Mouse (Mus musculus) bone marrow, adult 2 months (tissue): ENCODE measurements around the gene Ccdc175. TPM values are rescaled to one million over a fixed set of nuclear protein-coding genes. Genes with fewer than 3 reads are reported as not detected.
A peak's percentile ranks its signal among the peaks of the same experiment; 100 is the strongest.

Experiments used
- H3K27ac ChIP-seq: fragments of 200-500 bp; 2 replicates; pipeline ENCODE4 v1.5.1; 2012; ENCODE audit warnings: low read depth, mild to moderate bottlenecking, control low read depth, inconsistent platforms, low read length; ENCODE audit not compliant: control insufficient read depth, poor library complexity, insufficient read depth
- H3K4me1 ChIP-seq: fragments of 200-500 bp; 2 replicates; pipeline ENCODE4 v1.6.1; 2011; ENCODE audit warnings: low read length; ENCODE audit not compliant: control insufficient read depth, insufficient read depth
- H3K4me3 ChIP-seq: fragments of 200-500 bp; replicated peaks from 2 replicates; pipeline ENCODE3; 2011; ENCODE audit warnings: mild to moderate bottlenecking, low read depth, low read length, control low read depth; ENCODE audit not compliant: control insufficient read depth
- CTCF ChIP-seq: fragments of 200-500 bp; IDR thresholded peaks from 2 replicates; pipeline ENCODE4 v1.5.1; 2011; ENCODE audit warnings: low read length, control low read depth; ENCODE audit not compliant: control insufficient read depth, insufficient read depth
- POLR2A ChIP-seq: fragments of 200-500 bp; IDR thresholded peaks from 2 replicates; pipeline ENCODE4 v1.6.1; 2011; ENCODE audit warnings: low read depth, mild to moderate bottlenecking, control low read depth, low read length, borderline replicate concordance; ENCODE audit not compliant: control insufficient read depth
- WGBS: fragments of 180-500 bp; shearing (Covaris S2); methylation state at CpG from one replicate; pipeline ENCODE4 v1.1.7; 2018; 5-methylcytosine and 5-hydroxymethylcytosine counted together
- polyA plus RNA-seq: library from polyadenylated mRNA; stranded (reverse); fragments of >200 nt; gene quantifications from 2 replicates; pipeline ENCODE4 v1.2.4, GENCODE M21; 2011; ENCODE audit warnings: low replicate concordance; ENCODE audit not compliant: missing spikeins, insufficient read depth, insufficient read length

The Ccdc175 gene
- polyA plus RNA-seq, 1 experiment, result not detected

DNA sequence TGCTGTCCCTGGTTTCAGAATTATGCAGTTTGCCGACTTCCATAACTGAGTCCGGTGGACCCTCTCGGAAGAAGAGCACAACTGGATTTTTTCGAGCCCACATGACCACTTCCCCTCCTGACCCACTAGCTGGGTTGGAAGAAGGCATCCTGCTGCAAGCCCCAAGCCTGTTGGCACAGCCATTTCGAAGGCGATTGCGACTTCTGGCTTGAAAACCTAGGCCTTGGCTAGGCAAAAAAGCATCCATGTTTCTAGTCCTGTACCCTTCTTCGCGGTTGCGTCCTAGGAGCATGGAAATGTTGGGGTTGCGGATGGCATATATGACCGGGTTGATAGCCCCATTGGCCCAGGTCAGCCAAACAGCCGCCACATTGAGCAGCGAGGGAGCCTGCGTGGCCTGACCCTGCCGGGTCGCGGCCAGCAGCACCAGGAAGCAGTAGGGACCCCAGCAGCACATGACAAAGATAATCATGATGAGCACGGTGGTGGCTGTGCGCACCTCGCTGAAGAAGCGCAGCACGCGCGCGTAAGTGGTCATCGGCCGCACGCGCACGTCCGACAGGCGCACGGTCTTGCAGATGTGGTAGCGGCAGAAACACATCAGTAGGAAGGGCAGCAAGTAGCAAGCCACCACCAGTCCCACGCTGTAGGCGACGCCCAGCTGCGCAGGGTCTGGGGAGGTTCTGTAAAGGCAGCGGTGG is 115.1 kb downstream of the Ccdc175 start:
- H3K4me1 ChIP-seq, result no peaks in the 10 kb centered on the region
- H3K4me3 ChIP-seq, result peak overlapping the region; percentile 21
- WGBS, result 11% methylated on average over 40 of the region's 40 CpGs
- H3K27ac ChIP-seq, result no peak overlapping the region
- no peak for TF ChIP-seq CTCF
- TF ChIP-seq POLR2A, result no peak; the same call in 1 of the 2 replicates

DNA sequence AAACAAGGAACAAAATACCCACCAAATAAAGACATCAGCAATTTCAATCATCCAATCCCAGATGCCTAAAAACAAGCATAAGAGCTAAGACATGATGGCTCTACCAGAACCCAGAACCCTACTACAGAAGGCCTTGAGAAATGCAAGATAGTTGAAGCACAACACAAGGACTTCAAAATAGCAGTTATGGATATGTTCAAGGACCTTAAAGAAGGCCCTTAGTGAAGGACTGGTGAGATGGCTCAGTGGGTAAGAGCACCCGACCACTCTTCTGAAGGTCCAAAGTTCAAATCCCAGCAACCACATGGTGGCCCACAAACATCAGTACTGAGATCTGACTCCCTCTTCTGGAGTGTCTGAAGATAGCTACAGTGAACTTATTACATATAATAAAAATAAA is 127.0 kb downstream of the Ccdc175 start:
- Histone ChIP-seq H3K4me1 (no peaks in the 10 kb centered on the region), H3K27ac (no peak overlapping the region), H3K4me3 (no peak overlapping the region)
- TF ChIP-seq CTCF (no peak), POLR2A (no peak)
- 88% methylated on average over 1 of the region's 1 CpGs for WGBS

DNA sequence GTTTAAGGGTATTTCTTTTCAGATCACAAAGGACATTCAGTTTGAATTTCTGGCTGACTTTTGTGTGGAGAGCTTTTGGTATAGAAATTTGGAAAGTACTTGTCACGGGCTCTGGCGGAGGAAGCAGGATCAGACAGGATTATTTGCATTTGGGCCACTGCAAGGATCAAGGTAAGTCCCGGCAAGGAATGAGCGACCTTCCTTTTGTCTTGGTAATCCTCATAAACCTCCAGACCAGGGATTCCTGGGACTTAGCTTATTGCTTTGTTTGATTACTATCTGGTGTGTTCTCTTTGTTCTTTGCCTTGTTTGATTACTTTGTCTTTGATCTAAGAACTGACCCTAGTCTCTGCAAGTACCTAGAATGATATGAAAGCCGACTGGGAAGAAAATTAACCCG is 131.0 kb downstream of the Ccdc175 start:
- H3K4me1 ChIP-seq, result no peaks in the 10 kb centered on the region
- WGBS, result 63% methylated on average over 6 of the region's 6 CpGs
- no peak overlapping the region for H3K4me3 ChIP-seq
- no peak overlapping the region for H3K27ac ChIP-seq
- TF ChIP-seq CTCF (no peak), POLR2A (no peak)

DNA sequence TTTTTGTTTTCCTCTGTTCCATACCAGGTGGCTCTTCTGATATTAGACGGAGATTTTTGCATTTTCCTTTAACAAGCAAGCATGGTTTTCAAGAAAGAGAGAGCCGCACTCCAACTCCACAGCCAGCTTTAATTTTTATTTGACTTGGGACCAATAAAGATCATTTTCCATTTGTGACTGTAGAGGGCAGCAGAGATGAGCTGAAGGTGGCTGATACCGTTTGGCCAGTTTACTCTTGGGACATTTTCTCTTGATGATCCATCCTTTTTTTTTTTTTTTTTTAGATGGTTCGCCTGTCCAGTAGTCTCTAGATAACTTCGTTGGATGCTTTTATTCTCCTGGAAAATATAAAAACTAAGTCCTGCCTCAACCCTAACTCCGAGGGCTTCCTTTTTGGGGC is 131.5 kb downstream of the Ccdc175 start:
- Histone ChIP-seq H3K4me3 (no peak overlapping the region), H3K27ac (no peak overlapping the region), H3K4me1 (no peaks in the 10 kb centered on the region)
- WGBS, result 36% methylated on average over 6 of the region's 6 CpGs
- TF ChIP-seq POLR2A (no peak), CTCF (no peak)

DNA sequence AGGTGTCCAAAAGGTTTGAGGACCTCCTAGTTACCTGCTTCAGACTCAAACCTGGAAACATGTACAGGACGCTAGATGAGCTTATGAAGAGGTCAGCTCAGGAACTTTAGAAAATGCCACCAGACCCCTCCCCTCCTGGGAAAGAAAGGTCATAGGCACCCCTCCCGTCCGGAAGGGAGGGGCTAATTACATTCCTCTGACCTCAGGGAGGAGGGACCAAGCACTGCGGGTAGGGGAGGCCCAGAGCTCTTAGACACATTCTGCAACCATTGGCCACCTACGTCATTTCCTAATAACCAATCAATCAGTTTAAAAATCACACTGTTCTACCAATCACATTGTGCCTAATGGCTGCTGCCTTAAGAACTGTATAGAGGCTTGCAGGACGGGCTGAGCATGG is 132.3 kb downstream of the Ccdc175 start:
- Histone ChIP-seq H3K4me3 (no peak overlapping the region), H3K4me1 (no peaks in the 10 kb centered on the region), H3K27ac (no peak overlapping the region)
- WGBS, result 81% methylated on average over 6 of the region's 6 CpGs
- TF ChIP-seq CTCF, result no peak
- no peak for TF ChIP-seq POLR2A

Other genes starting within 250 kb of the Ccdc175 start
- gene Gpr135, start 113.9 kb downstream of the Ccdc175 start, polyA plus RNA-seq, result 0.50 TPM in 1 of 2 replicates, not detected in the other
- 0.50 and 1.6 TPM in 2 replicates for gene L3hypdh, start 99.6 kb downstream of the Ccdc175 start, polyA plus RNA-seq
- 9.1 and 12.3 TPM in 2 replicates for gene Jkamp, start 99.4 kb downstream of the Ccdc175 start, polyA plus RNA-seq
- not detected in 2 replicates for gene Rtn1, start 224.0 kb upstream of the Ccdc175 start, polyA plus RNA-seq